Mouse (Mus musculus) liver, embryonic 15.5 days (tissue): Measurements from ENCODE around the gene Pnmal2. TPM values are rescaled to one million over a fixed set of nuclear protein-coding genes. Genes with fewer than 3 reads are reported as not detected.

Experiments used
- ATAC-seq: fragments of 200-750 bp; cut with Nextera tagmentation; 2 replicates; pipeline ENCODE4 v1.8.0; 2017; ENCODE audit warnings: moderate number of reproducible peaks, mild to moderate bottlenecking, moderate library complexity; ENCODE audit not compliant: insufficient read depth
- H3K27ac ChIP-seq: fragments of 300-500 bp; sonication (generic); replicated peaks from 2 replicates; pipeline ENCODE4 v1.5.1; 2015; ENCODE audit warnings: mild to moderate bottlenecking, inconsistent platforms
- H3K27me3 ChIP-seq: fragments of 300-500 bp; sonication (generic); 2 replicates; pipeline ENCODE4 v1.6.1; 2015; ENCODE audit warnings: mild to moderate bottlenecking, inconsistent platforms
- H3K36me3 ChIP-seq: fragments of 300-500 bp; sonication (generic); replicated peaks from 2 replicates; pipeline ENCODE4 v1.6.1; 2015; ENCODE audit warnings: moderate library complexity, mild to moderate bottlenecking, inconsistent platforms
- H3K4me1 ChIP-seq: fragments of 300-500 bp; sonication (generic); replicated peaks from 2 replicates; pipeline ENCODE4 v1.6.1; 2015; ENCODE audit warnings: inconsistent platforms
- H3K4me2 ChIP-seq: fragments of 300-500 bp; sonication (generic); 2 replicates; pipeline ENCODE4 v1.6.1; 2015; ENCODE audit warnings: moderate library complexity, mild to moderate bottlenecking, inconsistent platforms
- H3K4me3 ChIP-seq: fragments of 300-500 bp; sonication (generic); replicated peaks from 2 replicates; pipeline ENCODE4 v1.5.1; 2015; ENCODE audit warnings: mild to moderate bottlenecking, inconsistent platforms
- H3K9ac ChIP-seq: fragments of 300-500 bp; sonication (generic); 2 replicates; pipeline ENCODE4 v1.6.1; 2015; ENCODE audit warnings: moderate library complexity, mild to moderate bottlenecking, inconsistent platforms
- H3K9me3 ChIP-seq: fragments of 300-500 bp; sonication (generic); replicated peaks from 2 replicates; pipeline ENCODE4 v1.6.1; 2016; ENCODE audit warnings: inconsistent platforms
- WGBS: fragments of 180-500 bp; shearing (Covaris S2); methylation state at CpG from one replicate; pipeline ENCODE4 v1.1.7; 2015; ENCODE audit warnings: mixed read lengths; ENCODE audit not compliant: insufficient replicate concordance; 5-methylcytosine and 5-hydroxymethylcytosine counted together
- polyA plus RNA-seq: library from polyadenylated mRNA; unstranded; fragments of >200 nt; fragmentation: Nextera tagmentation; extraction: Ambion mirVana; gene quantifications from 2 replicates; pipeline ENCODE4 v1.2.1, GENCODE M21; 2015

Gene Pnmal2
- polyA plus RNA-seq, 1 experiment from 2014 or later, result 0.60 TPM

GRCm38 (mm10) chr7:16930850-16931249 is 13.6 kb upstream of the Pnmal2 start:
- Histone ChIP-seq H3K4me1 (peaks cover 7% of the 10 kb centered on the region), H3K9me3 (no peaks in the 10 kb centered on the region), H3K4me3 (no peak overlapping the region), H3K36me3 (no peaks in the 10 kb centered on the region), H3K9ac (no peak overlapping the region), H3K4me2 (no peak overlapping the region), H3K27ac (no peak overlapping the region), H3K27me3 (peaks cover 10% of the 10 kb centered on the region; the same call in 1 of the 2 replicates)
- no peak for ATAC-seq
- WGBS, result 7% methylated on average over 1 of the region's 1 CpGs

- no peaks in the 10 kb centered on the region for H3K36me3 ChIP-seq
- peaks cover 10% of the 10 kb centered on the region; the same call in 1 of the 2 replicates for H3K27me3 ChIP-seq
- H3K27ac ChIP-seq, result no peak overlapping the region
- no peak for ATAC-seq
- no peak overlapping the region for H3K4me2 ChIP-seq
- WGBS, result 20% methylated on average over 14 of the region's 14 CpGs
- peaks cover 7% of the 10 kb centered on the region for H3K4me1 ChIP-seq
- H3K9me3 ChIP-seq, result no peaks in the 10 kb centered on the region
- no peak overlapping the region for H3K9ac ChIP-seq
- no peak overlapping the region for H3K4me3 ChIP-seq
Measured at GRCm38 (mm10) chr7:16931968-16932627, 12.4 kb upstream of the Pnmal2 start.

- no peak overlapping the region for H3K27ac ChIP-seq
- no peaks in the 10 kb centered on the region for H3K9me3 ChIP-seq
- H3K9ac ChIP-seq, result no peak overlapping the region
- no peak for ATAC-seq
- no peaks in the 10 kb centered on the region for H3K36me3 ChIP-seq
- H3K27me3 ChIP-seq, result peaks cover 10% of the 10 kb centered on the region; the same call in 1 of the 2 replicates
- 29% methylated on average over 14 of the region's 14 CpGs for WGBS
- no peak overlapping the region for H3K4me3 ChIP-seq
- H3K4me2 ChIP-seq, result no peak overlapping the region
- H3K4me1 ChIP-seq, result peaks cover 7% of the 10 kb centered on the region
Measured at GRCm38 (mm10) chr7:16932704-16933577, 11.5 kb upstream of the Pnmal2 start.

- ATAC-seq, result no peak
- no peak overlapping the region for H3K27ac ChIP-seq
Measured at GRCm38 (mm10) chr7:16937312-16937711, 7.2 kb upstream of the Pnmal2 start.

GRCm38 (mm10) chr7:16938117-16938791 is 6.2 kb upstream of the Pnmal2 start:
- no peak overlapping the region for H3K27ac ChIP-seq
- no peaks in the 10 kb centered on the region for H3K9me3 ChIP-seq
- no peaks in the 10 kb centered on the region for H3K4me1 ChIP-seq
- H3K4me2 ChIP-seq, result no peak overlapping the region
- WGBS, result 62% methylated on average over 17 of the region's 17 CpGs
- peaks cover 43% of the 10 kb centered on the region for H3K27me3 ChIP-seq
- no peak overlapping the region for H3K9ac ChIP-seq
- ATAC-seq, result no peak
- H3K4me3 ChIP-seq, result no peak overlapping the region
- H3K36me3 ChIP-seq, result no peaks in the 10 kb centered on the region

More at GRCm38 (mm10) chr7:16937312-16937711, 7.2 kb upstream of the Pnmal2 start:
- Histone ChIP-seq H3K9ac (no peak overlapping the region), H3K36me3 (no peaks in the 10 kb centered on the region), H3K27me3 (peaks cover 36% of the 10 kb centered on the region), H3K4me1 (peaks cover 1% of the 10 kb centered on the region), H3K4me3 (no peak overlapping the region), H3K4me2 (no peak overlapping the region), H3K9me3 (no peaks in the 10 kb centered on the region)
- WGBS, result 36% methylated on average over 4 of the region's 4 CpGs

GRCm38 (mm10) chr7:16940292-16940691 is 4.2 kb upstream of the Pnmal2 start:
- Histone ChIP-seq H3K36me3 (no peaks in the 10 kb centered on the region), H3K27ac (no peak overlapping the region), H3K4me2 (no peak overlapping the region), H3K4me1 (peaks cover 6% of the 10 kb centered on the region), H3K9me3 (no peaks in the 10 kb centered on the region), H3K9ac (no peak overlapping the region), H3K4me3 (no peak overlapping the region), H3K27me3 (peaks cover 58% of the 10 kb centered on the region)
- ATAC-seq, result no peak
- 50% methylated on average over 7 of the region's 7 CpGs for WGBS

- Histone ChIP-seq H3K36me3 (no peaks in the 10 kb centered on the region), H3K4me2 (no peak overlapping the region), H3K9me3 (no peaks in the 10 kb centered on the region), H3K27ac (no peak overlapping the region), H3K4me3 (no peak overlapping the region), H3K27me3 (peaks cover 80% of the 10 kb centered on the region), H3K9ac (no peak overlapping the region), H3K4me1 (peaks cover 14% of the 10 kb centered on the region)
- ATAC-seq, result no peak
- WGBS, result 42% methylated on average over 4 of the region's 4 CpGs
Measured at GRCm38 (mm10) chr7:16942861-16943260, 1.6 kb upstream of the Pnmal2 start.

- peaks cover 98% of the 10 kb centered on the region for H3K27me3 ChIP-seq
- no peaks in the 10 kb centered on the region for H3K36me3 ChIP-seq
- H3K4me2 ChIP-seq, result peak overlapping the region; percentile 63
- ATAC-seq, result no peak
- H3K4me3 ChIP-seq, result peak overlapping the region; percentile 45
- H3K4me1 ChIP-seq, result peaks cover 17% of the 10 kb centered on the region
- H3K27ac ChIP-seq, result no peak overlapping the region
- WGBS, result 4% methylated on average over 22 of the region's 22 CpGs
- no peak overlapping the region for H3K9ac ChIP-seq
- H3K9me3 ChIP-seq, result no peaks in the 10 kb centered on the region
Measured at GRCm38 (mm10) chr7:16944808-16945315, 380 bp downstream of the Pnmal2 start.

- no peaks in the 10 kb centered on the region for H3K9me3 ChIP-seq
- H3K36me3 ChIP-seq, result no peaks in the 10 kb centered on the region
- H3K27ac ChIP-seq, result no peak overlapping the region
- no peak overlapping the region for H3K4me3 ChIP-seq
- ATAC-seq, result no peak
- H3K9ac ChIP-seq, result no peak overlapping the region
- H3K27me3 ChIP-seq, result peaks cover 98% of the 10 kb centered on the region
- peaks cover 17% of the 10 kb centered on the region for H3K4me1 ChIP-seq
- 15% methylated on average over 17 of the region's 17 CpGs for WGBS
- H3K4me2 ChIP-seq, result no peak overlapping the region
Measured at GRCm38 (mm10) chr7:16945419-16945818, 937 bp downstream of the Pnmal2 start.

GRCm38 (mm10) chr7:16946441-16947348 is 2.2 kb downstream of the Pnmal2 start:
- 0 out of 2 replicates have a peak overlapping the region, but pooled peaks have one; percentile 9 for H3K4me3 ChIP-seq
- WGBS, result 4% methylated on average over 53 of the region's 53 CpGs

More at GRCm38 (mm10) chr7:16946441-16947348, 2.2 kb downstream of the Pnmal2 start:
- no peaks in the 10 kb centered on the region for H3K9me3 ChIP-seq
- H3K4me1 ChIP-seq, result peaks cover 17% of the 10 kb centered on the region
- peaks cover 88% of the 10 kb centered on the region for H3K27me3 ChIP-seq
- no peak for ATAC-seq
- peak overlapping the region; percentile 33; the same call in 1 of the 2 replicates for H3K4me2 ChIP-seq
- no peak overlapping the region for H3K27ac ChIP-seq
- H3K36me3 ChIP-seq, result no peaks in the 10 kb centered on the region
- no peak overlapping the region for H3K9ac ChIP-seq
